Mouse (Mus musculus): ENCODE measurements at regions not wholly inside any gene's neighbourhood (a gene's known extent, or its start where the extent isn't known, plus 50 kb on each side); places are given as distances from the start of the nearest gene placed in this dataset.

- peak in 1 of 2 experiments; percentile 36 for DNase-seq (ENCODE audit: low spot score in 2 of 2)
Observed at GRCm38 (mm10) chr11:112839721-112840494, 57.9 kb downstream of the Sox9 start.

GRCm38 (mm10) chr11:112840495-112840828 lies 58.4 kb downstream of the Sox9 start:
- DNase-seq (ENCODE audit: low spot score in 2 of 2) = no peak

GRCm38 (mm10) chr11:112844258-112844901 lies 62.4 kb downstream of the Sox9 start:
- DNase-seq (ENCODE audit: low spot score in 2 of 2) = no peak

GRCm38 (mm10) chr11:112847146-112847545 lies 65.1 kb downstream of the Sox9 start:
- no peak for DNase-seq (ENCODE audit: low spot score in 2 of 2)

GRCm38 (mm10) chr11:112847851-112848250 lies 65.8 kb downstream of the Sox9 start:
- DNase-seq (ENCODE audit: low spot score in 2 of 2) = no peak

- no peak for DNase-seq (ENCODE audit: low spot score in 2 of 2)
Observed at GRCm38 (mm10) chr11:112849974-112850373, 68.0 kb downstream of the Sox9 start.

GRCm38 (mm10) chr11:112850532-112851272 lies 68.7 kb downstream of the Sox9 start:
- DNase-seq (ENCODE audit: low spot score in 2 of 2) = no peak

- no peak for DNase-seq (ENCODE audit: low spot score in 2 of 2)
Observed at GRCm38 (mm10) chr11:112851321-112851720, 69.3 kb downstream of the Sox9 start.

GRCm38 (mm10) chr11:112855975-112856374 lies 74.0 kb downstream of the Sox9 start:
- DNase-seq (ENCODE audit: low spot score in 2 of 2) = no peak

GRCm38 (mm10) chr11:112859309-112859708 lies 77.3 kb downstream of the Sox9 start:
- no peak for DNase-seq (ENCODE audit: low spot score in 2 of 2)

- DNase-seq (ENCODE audit: low spot score in 2 of 2) = no peak
Observed at GRCm38 (mm10) chr11:112860797-112861196, 78.8 kb downstream of the Sox9 start.

GRCm38 (mm10) chr11:112861233-112861632 lies 79.2 kb downstream of the Sox9 start:
- DNase-seq (ENCODE audit: low spot score in 2 of 2) = no peak

- DNase-seq (ENCODE audit: low spot score in 2 of 2) = no peak
Observed at GRCm38 (mm10) chr11:112865836-112866235, 83.8 kb downstream of the Sox9 start.

GRCm38 (mm10) chr11:112869571-112869970 lies 87.5 kb downstream of the Sox9 start:
- no peak for DNase-seq (ENCODE audit: low spot score in 2 of 2)

GRCm38 (mm10) chr11:112870201-112871035 lies 88.4 kb downstream of the Sox9 start:
- peak in 1 of 2 experiments; percentile 16 for DNase-seq (ENCODE audit: low spot score in 2 of 2)

GRCm38 (mm10) chr11:112872677-112873367 lies 90.8 kb downstream of the Sox9 start:
- no peak for DNase-seq (ENCODE audit: low spot score in 2 of 2)

GRCm38 (mm10) chr11:112874239-112874638 lies 92.2 kb downstream of the Sox9 start:
- DNase-seq (ENCODE audit: low spot score in 2 of 2) = no peak

GRCm38 (mm10) chr11:112876226-112876625 lies 94.2 kb downstream of the Sox9 start:
- no peak for DNase-seq (ENCODE audit: low spot score in 2 of 2)

GRCm38 (mm10) chr11:112878436-112878835 lies 96.4 kb downstream of the Sox9 start:
- no peak for DNase-seq (ENCODE audit: low spot score in 2 of 2)

- no peak for DNase-seq (ENCODE audit: low spot score in 2 of 2)
Observed at GRCm38 (mm10) chr11:112880736-112881135, 98.7 kb downstream of the Sox9 start.
